Comparison of ENCODE assay signal across 19 mouse cellular contexts in the genomic region with DNA sequence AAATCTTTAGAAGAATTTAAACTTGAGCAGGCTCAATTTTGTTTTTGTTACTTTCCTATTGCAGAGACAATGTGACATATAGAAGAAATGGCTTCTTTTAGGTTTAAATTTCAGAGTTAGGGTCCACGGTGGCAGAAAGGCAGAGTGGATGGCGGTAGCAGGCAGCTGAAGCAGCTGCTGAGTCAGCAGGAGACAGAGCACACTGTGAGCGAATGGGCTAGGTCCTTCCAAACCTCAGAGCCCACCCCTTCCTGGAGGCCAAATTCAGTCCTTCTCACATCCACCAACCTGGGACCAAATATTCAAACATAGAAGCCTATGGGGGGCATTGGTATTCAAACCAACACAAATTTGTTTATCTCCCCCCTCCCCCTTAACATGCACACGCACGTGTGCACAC.
"Had no signal": no experiment of that assay in that cellular context is flagged by ENCODE, and none has a peak within 500 bp of the region (broad histone marks: within the 10 kb centered on the region; RNA-seq: fewer than 3 reads in every experiment).

No protein-coding gene starts in this region.

- H3K9me3 ChIP-seq: lung, embryonic 15.5 days; midbrain, embryonic 10.5 days; midbrain, embryonic 12.5 days; neural tube, embryonic 13.5 days; neural tube, embryonic 15.5 days had no signal

- H3K27ac ChIP-seq: lung, embryonic 15.5 days; midbrain, embryonic 10.5 days; midbrain, embryonic 12.5 days; neural tube, embryonic 13.5 days; neural tube, embryonic 15.5 days had no signal

- H3K36me3 ChIP-seq: lung, embryonic 15.5 days; neural tube, embryonic 13.5 days had no signal

- H3K27me3 ChIP-seq: lung, embryonic 15.5 days; midbrain, embryonic 12.5 days; neural tube, embryonic 13.5 days; neural tube, embryonic 15.5 days had no signal

- H3K4me2 ChIP-seq: lung, embryonic 15.5 days; midbrain, embryonic 12.5 days; neural tube, embryonic 13.5 days; neural tube, embryonic 15.5 days had no signal

- H3K9ac ChIP-seq: liver, postnatal 0 days; lung, embryonic 15.5 days; midbrain, embryonic 12.5 days; neural tube, embryonic 13.5 days; neural tube, embryonic 15.5 days had no signal

- DNase-seq: liver, postnatal 0 days; lung, adult 2 months; lung, postnatal 14 days; lung, postnatal 36 days; midbrain, embryonic 14.5 days; retina, postnatal 1 day; right cerebral cortex, adult 18-20 months; right cerebral cortex, postnatal 25 days; right cerebral cortex, postnatal 4 days; spleen, adult 18-20 months; thymus, adult 18-20 months; thymus, postnatal 14 days; thymus, postnatal 36 days had no signal

- H3K4me1 ChIP-seq: lung, embryonic 15.5 days; midbrain, embryonic 10.5 days; midbrain, embryonic 12.5 days; neural tube, embryonic 13.5 days; neural tube, embryonic 15.5 days had no signal

- H3K4me3 ChIP-seq: lung, embryonic 15.5 days; midbrain, embryonic 10.5 days; midbrain, embryonic 12.5 days; myocyte; neural tube, embryonic 13.5 days; neural tube, embryonic 15.5 days had no signal
